Mouse (Mus musculus) CH12.LX (cell line): Measurements from ENCODE around the gene Amh.
"Not testable (repeated sequence)": the region's sequence is repeated elsewhere in the genome, so short reads cannot be mapped to it uniquely, and the experiment has no call there.

Source experiments
- CTCF ChIP-seq, 2 experiments: IDR thresholded peaks in 1 of 2; conservative IDR thresholded peaks in 1 of 2; 2 replicates each; pipeline ENCODE4 v1.5.1; 2011 to 2012; ENCODE audit warnings: low read depth in 2 of 2, low read length in 2 of 2, improper control_type of control experiment in 1 of 2, inconsistent platforms in 1 of 2, mild to moderate bottlenecking in 1 of 2, moderate library complexity in 1 of 2
- ETS1 ChIP-seq: conservative IDR thresholded peaks from 2 replicates; pipeline ENCODE4 v1.6.1; 2012; ENCODE audit warnings: low read depth, mild to moderate bottlenecking, inconsistent platforms, low read length, improper control_type of control experiment, moderate library complexity
- POLR2A ChIP-seq: IDR thresholded peaks from 2 replicates; pipeline ENCODE4 v1.6.1; 2011; ENCODE audit warnings: low read depth, mild to moderate bottlenecking, improper control_type of control experiment, low read length
- ZNF384 ChIP-seq: IDR thresholded peaks from 2 replicates; pipeline ENCODE4 v1.6.1; 2012; ENCODE audit warnings: low read depth, low read length, improper control_type of control experiment, inconsistent platforms

- not testable (repeated sequence) for TF ChIP-seq ETS1; CTCF (conservative IDR thresholded peaks at IDR 0.05 in 1 of 2, IDR thresholded peaks at IDR 0.05 in 1 of 2; ENCODE audit: low read depth in 2 of 2, low read length in 2 of 2); ZNF384; POLR2A
Measured at GRCm38 (mm10) chr10:80816303-80816702, 11.3 kb downstream of the Amh start.
